Mouse (Mus musculus) right cerebral cortex, postnatal 10 days (tissue): ENCODE measurements around the gene Cyp2c39.
"Not testable (repeated sequence)": the region's sequence is repeated elsewhere in the genome, so short reads cannot be mapped to it uniquely, and the experiment has no call there.

Experiments used
- DNase-seq, 2 experiments: peaks; one replicate each; pipeline ENCODE4 v3.0.0; 2021; ENCODE audit warnings: low spot score in 2 of 2

The Cyp2c39 gene

GRCm38 (mm10) chr19:39510534-39510933, at the start of gene Cyp2c39:
Gene Cyp2c39, plus strand, starts transcription at chr19:39510862.
- no peak for DNase-seq

GRCm38 (mm10) chr19:39462941-39463340, 47.7 kb upstream of the Cyp2c39 start, which contains the start of gene Cyp2c38:
Gene Cyp2c38, minus strand, starts transcription at chr19:39463075.
- DNase-seq = no peak

- no peak for DNase-seq
Measured at GRCm38 (mm10) chr19:39463923-39464322, 46.7 kb upstream of the Cyp2c39 start.

GRCm38 (mm10) chr19:39483961-39484360, 26.7 kb upstream of the Cyp2c39 start:
- not testable (repeated sequence) for DNase-seq

GRCm38 (mm10) chr19:39506341-39506740, 4.3 kb upstream of the Cyp2c39 start:
- DNase-seq = no peak

- no peak for DNase-seq
Measured at GRCm38 (mm10) chr19:39509533-39509932, 1.1 kb upstream of the Cyp2c39 start.
